Mouse (Mus musculus): ENCODE measurements at regions not wholly inside any gene's neighbourhood (a gene's known extent, or its start where the extent isn't known, plus 50 kb on each side); places are given as distances from the start of the nearest gene placed in this dataset.

- TF ChIP-seq CTCF (IDR thresholded peaks at IDR 0.05; ENCODE audit: control insufficient read depth, insufficient read depth, insufficient replicate concordance, low read depth, low read length): no peak
- TF ChIP-seq POLR2A (IDR thresholded peaks at IDR 0.05; ENCODE audit: control insufficient read depth, low read depth, low read length): no peak
These were observed 547.4 kb downstream of the Gm19410 start for GRCm38 (mm10) chr8:36312963-36313362.

All from testis, adult 2 months (tissue).